Mouse (Mus musculus): Measurements from ENCODE around the gene Abcd4.

Abcd4 gene

GRCm38 (mm10) chr12:84616977-84617630, at the start of gene Abcd4:
Abcd4 (minus strand) TSS chr12:84617413.
- peak; percentile 98 for DNase-seq

- peak; percentile 70 for DNase-seq
Measured at GRCm38 (mm10) chr12:84653912-84654311, 36.7 kb upstream of the Abcd4 start.

- no peak for DNase-seq
Measured at GRCm38 (mm10) chr12:84650234-84650633, 33.0 kb upstream of the Abcd4 start.

GRCm38 (mm10) chr12:84640654-84641053, 23.4 kb upstream of the Abcd4 start, which contains the start of gene Vrtn:
Vrtn (plus strand) TSS chr12:84641019.
- no peak for DNase-seq

- DNase-seq: no peak
Measured at GRCm38 (mm10) chr12:84640253-84640652, 23.0 kb upstream of the Abcd4 start.

GRCm38 (mm10) chr12:84631867-84632266, 14.7 kb upstream of the Abcd4 start:
- DNase-seq: no peak

- DNase-seq: no peak
Measured at GRCm38 (mm10) chr12:84625116-84625515, 7.9 kb upstream of the Abcd4 start.

GRCm38 (mm10) chr12:84624601-84625000, 7.4 kb upstream of the Abcd4 start:
- DNase-seq: no peak

GRCm38 (mm10) chr12:84620975-84621374, 3.8 kb upstream of the Abcd4 start:
- no peak for DNase-seq

- peak; percentile 19 for DNase-seq
Measured at GRCm38 (mm10) chr12:84617663-84618062, 450 bp upstream of the Abcd4 start.

GRCm38 (mm10) chr12:84614524-84614923, 2.7 kb downstream of the Abcd4 start:
- peak; percentile 13 for DNase-seq

GRCm38 (mm10) chr12:84614001-84614400, 3.2 kb downstream of the Abcd4 start:
- no peak for DNase-seq

GRCm38 (mm10) chr12:84612518-84612917, 4.7 kb downstream of the Abcd4 start:
- DNase-seq: no peak

- DNase-seq: no peak
Measured at GRCm38 (mm10) chr12:84611718-84612117, 5.5 kb downstream of the Abcd4 start.

GRCm38 (mm10) chr12:84605860-84606259, 11.4 kb downstream of the Abcd4 start:
- DNase-seq: peak; percentile 24

- no peak for DNase-seq
Measured at GRCm38 (mm10) chr12:84604001-84604400, 13.2 kb downstream of the Abcd4 start.

GRCm38 (mm10) chr12:84598324-84598723, 18.9 kb downstream of the Abcd4 start:
- DNase-seq: no peak

GRCm38 (mm10) chr12:84589825-84590761, 27.1 kb downstream of the Abcd4 start:
- DNase-seq: peak; percentile 92

- no peak for DNase-seq
Measured at GRCm38 (mm10) chr12:84581285-84581684, 35.9 kb downstream of the Abcd4 start.

- no peak for DNase-seq
Measured at GRCm38 (mm10) chr12:84578440-84578770, 38.8 kb downstream of the Abcd4 start.

GRCm38 (mm10) chr12:84577768-84578439, 39.3 kb downstream of the Abcd4 start:
- no peak for DNase-seq

- DNase-seq: no peak
Measured at GRCm38 (mm10) chr12:84573094-84573493, 44.1 kb downstream of the Abcd4 start.

GRCm38 (mm10) chr12:84572341-84572720, 44.9 kb downstream of the Abcd4 start:
- DNase-seq: no peak
